ENCODE assay signal across 8 mouse cellular contexts in genomic region chr9:35424671-35425070, GRCm38 (mm10). TPM values are rescaled to one million over a fixed set of nuclear protein-coding genes. Genes with fewer than 3 reads are reported as not detected.
DNase-seq lines count a peak whose midpoint lies in the region; ATAC-seq and TF ChIP-seq lines count a peak whose summit lies in the region.

No protein-coding gene starts in this region.

- peak overlapping the region; percentile 65 for H3K9ac ChIP-seq in forebrain, embryonic 14.5 days (ENCODE audit: low read length)
- H3K9ac ChIP-seq in neural tube, embryonic 12.5 days = 0 out of 2 replicates have a peak overlapping the region, but pooled peaks have one; percentile 10

- WGBS in forebrain, embryonic 14.5 days = 2% methylated on average over 8 of the region's 8 CpGs
- whole genome bisulfite sequencing in neural tube, embryonic 12.5 days = 10% methylated on average over 8 of the region's 8 CpGs

- H3K9me3 ChIP-seq in forebrain, embryonic 14.5 days (replicated peaks; ENCODE audit: control insufficient read depth, low read length) = no peaks in the 10 kb centered on the region
- H3K9me3 ChIP-seq in neural tube, embryonic 12.5 days = no peaks in the 10 kb centered on the region

- ATAC-seq in forebrain, embryonic 14.5 days = peak; percentile 65
- ATAC-seq in neural tube, embryonic 12.5 days (ENCODE audit: low FRiP score, low read depth) = peak; percentile 14; the same call in 1 of the 2 replicates
- ATAC-seq in activated CD4-positive, CD25-positive, alpha-beta regulatory T cell, adult 4 months = no peak

- H3K27ac ChIP-seq in gastrocnemius, adult 2 months = peak overlapping the region; percentile 98
- H3K27ac ChIP-seq in forebrain, embryonic 14.5 days (ENCODE audit: low read depth, low read length) = peak overlapping the region; percentile 79
- H3K27ac ChIP-seq in layer of hippocampus, adult 2 months = peak overlapping the region; percentile 69
- no peak overlapping the region for H3K27ac ChIP-seq in neural tube, embryonic 12.5 days

- H3K27me3 ChIP-seq in forebrain, embryonic 14.5 days (replicated peaks; ENCODE audit: control insufficient read depth, insufficient read depth, low read length) = no peaks in the 10 kb centered on the region
- H3K27me3 ChIP-seq in neural tube, embryonic 12.5 days (replicated peaks) = no peaks in the 10 kb centered on the region

- peak overlapping the region; percentile 98 for H3K4me3 ChIP-seq in gastrocnemius, adult 2 months
- H3K4me3 ChIP-seq in forebrain, embryonic 14.5 days (ENCODE audit: low read depth, low read length) = peak overlapping the region; percentile 32
- peak overlapping the region; percentile 72 for H3K4me3 ChIP-seq in layer of hippocampus, adult 2 months
- peak overlapping the region; percentile 13; the same call in 1 of the 2 replicates for H3K4me3 ChIP-seq in neural tube, embryonic 12.5 days

- DNase-seq in gastrocnemius, adult 2 months = peak; percentile 28
- DNase-seq in gastrocnemius, adult 8-10 months (ENCODE audit: low spot score in 2 of 2) = no peak
- peak; percentile 35 for DNase-seq in NIH3T3 (ENCODE audit: low read depth)
- DNase-seq in forebrain, embryonic 14.5 days (ENCODE audit: low spot score) = peak; percentile 94
- DNase-seq in layer of hippocampus, adult 2 months (ENCODE audit: low spot score in 2 of 2) = peak; percentile 57 to 78
- DNase-seq in urinary bladder, postnatal 36 days (ENCODE audit: low spot score in 2 of 2) = no peak

- intact Hi-C loops in gastrocnemius, adult 2 months (cut with DNase I) = loop anchor here (5.0 kb wide), 2 partner anchors 53 to 98 kb away; no protein-coding TSS in a partner anchor

- TF ChIP-seq CTCF in gastrocnemius, adult 2 months (IDR thresholded peaks at IDR 0.05) = no peak; the same call in 1 of the 2 replicates
- TF ChIP-seq CTCF in layer of hippocampus, adult 2 months (conservative IDR thresholded peaks at IDR 0.05) = peak; percentile 58

- no peaks in the 10 kb centered on the region for H3K36me3 ChIP-seq in forebrain, embryonic 14.5 days (ENCODE audit: control insufficient read depth, insufficient read depth, low read length)
- no peaks in the 10 kb centered on the region for H3K36me3 ChIP-seq in neural tube, embryonic 12.5 days

- peak overlapping the region; percentile 51 for H3K4me2 ChIP-seq in forebrain, embryonic 14.5 days (ENCODE audit: low read length)
- H3K4me2 ChIP-seq in neural tube, embryonic 12.5 days (replicated peaks) = peak overlapping the region; percentile 52

- H3K4me1 ChIP-seq in forebrain, embryonic 14.5 days (ENCODE audit: control insufficient read depth, insufficient read depth, low read length) = peaks cover 8% of the 10 kb centered on the region; the same call in 1 of the 2 replicates
- peaks cover 43% of the 10 kb centered on the region for H3K4me1 ChIP-seq in neural tube, embryonic 12.5 days

RNA-seq across cellular contexts. Expression of gene Cdon, which starts 3.7 kb away (rescaled TPM):
- total RNA-seq in gastrocnemius, adult 2 months (2021) = 10 to 100 TPM; 12.4 to 12.9 TPM
- total RNA-seq in gastrocnemius, adult 8-10 months (2022) = 10 to 100 TPM; 12.1 to 14.2 (median 13.1) TPM
- 10.5 and 11.0 TPM in 2 replicates for polyA plus RNA-seq in forebrain, embryonic 14.5 days (2014; fragmentation: Nextera tagmentation; extraction: Ambion mirVana)
- 10 to 100 TPM; 11.3 to 14.2 TPM for total RNA-seq in layer of hippocampus, adult 2 months (2021)
- polyA plus RNA-seq in neural tube, embryonic 12.5 days (2016; fragmentation: Nextera tagmentation; extraction: Ambion mirVana) = 8.5 and 9.5 TPM in 2 replicates
- 1 to 10 TPM; 2.4 to 4.4 TPM for polyA plus RNA-seq in activated CD4-positive, CD25-positive, alpha-beta regulatory T cell, adult 4 months (2017; shearing (Covaris generic))

Comparison
In these comparisons a context has a peak if more than half of its experiments do, and no peak if none do; other contexts are left out.
1. DNase-seq: peak in gastrocnemius, adult 2 months (single experiment), NIH3T3 (single experiment), forebrain, embryonic 14.5 days (single experiment) and layer of hippocampus, adult 2 months (2 of 2); none in gastrocnemius, adult 8-10 months (0 of 2) and urinary bladder, postnatal 36 days (0 of 2).
2. H3K4me3 ChIP-seq: peak in every context shown above with its lines; median percentile 98 in gastrocnemius, adult 2 months; 72 in layer of hippocampus, adult 2 months; 32 in forebrain, embryonic 14.5 days; 13 in neural tube, embryonic 12.5 days.